Mouse (Mus musculus): Measurements from ENCODE around the gene Plcb4. TPM values are rescaled to one million over a fixed set of nuclear protein-coding genes. Genes with fewer than 3 reads are reported as not detected.
"Not testable (repeated sequence)": the region's sequence is repeated elsewhere in the genome, so short reads cannot be mapped to it uniquely, and the experiment has no call there.

The Plcb4 gene
- total RNA-seq, 2 experiments from 2014 or later, result 17.3 to 18.2 TPM

GRCm38 (mm10) chr2:135879356-135879755, 220.5 kb downstream of the Plcb4 start:
- DNase-seq (ENCODE audit: extremely low spot score in 1 of 2, low spot score in 1 of 2), result no peak

GRCm38 (mm10) chr2:135880269-135880760, 221.5 kb downstream of the Plcb4 start:
- DNase-seq (ENCODE audit: extremely low spot score in 1 of 2, low spot score in 1 of 2), result no peak

- DNase-seq (ENCODE audit: extremely low spot score in 1 of 2, low spot score in 1 of 2), result no peak
Observed at GRCm38 (mm10) chr2:135883359-135883758, 224.5 kb downstream of the Plcb4 start.

- no peak for DNase-seq (ENCODE audit: extremely low spot score in 1 of 2, low spot score in 1 of 2)
Observed at GRCm38 (mm10) chr2:135884534-135885180, 225.8 kb downstream of the Plcb4 start.

GRCm38 (mm10) chr2:135885607-135886006, 226.8 kb downstream of the Plcb4 start:
- no peak for DNase-seq (ENCODE audit: extremely low spot score in 1 of 2, low spot score in 1 of 2)

DNA sequence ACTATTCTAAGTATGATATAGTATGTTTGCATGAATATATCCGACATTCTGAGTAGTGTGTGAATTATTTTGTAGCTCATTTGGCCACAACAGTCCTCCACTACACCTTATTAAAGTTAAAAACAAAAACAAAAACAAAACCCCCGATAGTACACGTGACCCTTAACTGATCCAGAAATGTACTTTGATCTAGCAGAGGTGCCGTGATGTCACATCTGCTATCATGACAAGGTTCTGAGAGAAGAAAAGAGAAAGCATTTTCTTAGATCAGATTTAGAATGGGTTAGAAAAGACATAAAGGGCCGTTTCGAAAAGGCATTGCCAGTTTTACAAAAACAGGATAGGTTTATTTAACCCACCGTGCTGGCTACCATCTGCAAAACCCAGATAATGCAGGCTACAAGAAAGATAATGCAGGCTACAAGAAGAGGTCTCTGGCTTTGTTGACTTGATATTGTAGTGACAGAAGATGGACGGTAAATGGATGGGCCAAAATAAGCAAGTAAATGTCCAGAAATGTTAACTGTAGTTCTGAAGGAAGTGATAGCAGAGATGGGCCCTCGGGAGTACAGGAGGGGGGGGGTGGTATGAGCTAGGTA, 227.4 kb downstream of the Plcb4 start:
- DNase-seq (ENCODE audit: extremely low spot score in 1 of 2, low spot score in 1 of 2), result no peak

- no peak for DNase-seq (ENCODE audit: extremely low spot score in 1 of 2, low spot score in 1 of 2)
Observed at GRCm38 (mm10) chr2:135887805-135888204, 229.0 kb downstream of the Plcb4 start.

GRCm38 (mm10) chr2:135888206-135888605, 229.4 kb downstream of the Plcb4 start:
- DNase-seq (ENCODE audit: extremely low spot score in 1 of 2, low spot score in 1 of 2), result no peak

- DNase-seq (ENCODE audit: extremely low spot score in 1 of 2, low spot score in 1 of 2), result no peak
Observed at GRCm38 (mm10) chr2:135888767-135889166, 230.0 kb downstream of the Plcb4 start.

DNA sequence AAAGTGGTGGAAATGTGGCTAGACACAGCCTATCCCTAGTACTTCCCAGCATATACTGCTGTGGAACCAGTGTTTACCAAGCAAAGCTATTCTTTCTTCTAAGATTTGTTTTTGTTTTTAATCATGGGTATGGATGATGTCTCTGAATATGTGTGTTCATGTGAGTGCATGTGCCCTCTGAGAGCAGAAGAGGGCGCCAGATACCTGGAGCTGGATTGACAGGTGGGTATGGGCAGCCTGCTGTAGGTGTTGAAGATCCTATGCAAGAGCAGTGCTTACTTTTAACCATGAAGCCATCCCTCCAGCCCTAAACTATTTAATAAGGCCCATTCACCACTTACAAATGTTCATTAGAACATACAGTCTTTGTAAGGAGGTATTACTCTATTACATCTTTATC, 231.3 kb downstream of the Plcb4 start:
- DNase-seq (ENCODE audit: extremely low spot score in 1 of 2, low spot score in 1 of 2), result no peak

DNA sequence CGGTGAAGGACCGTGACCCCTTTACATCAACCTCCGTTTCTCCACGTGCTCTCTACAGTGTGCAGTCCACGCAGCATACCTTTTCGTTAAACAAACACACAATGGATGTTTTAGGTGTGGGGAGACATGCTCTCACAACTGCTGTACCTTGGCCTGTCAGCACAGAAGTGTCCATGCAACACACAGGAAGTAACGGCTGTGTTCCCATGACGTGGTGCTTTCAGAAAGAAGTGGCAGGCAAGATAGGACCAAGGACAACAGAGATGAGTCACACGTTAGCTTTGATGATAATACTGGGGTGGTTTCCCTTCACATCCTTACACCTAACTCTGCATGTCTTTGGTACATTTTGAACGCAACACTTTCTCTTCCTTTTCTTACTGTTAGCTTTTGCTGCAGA, 232.3 kb downstream of the Plcb4 start:
- DNase-seq (ENCODE audit: extremely low spot score in 1 of 2, low spot score in 1 of 2), result no peak

- no peak for DNase-seq (ENCODE audit: extremely low spot score in 1 of 2, low spot score in 1 of 2)
Observed at GRCm38 (mm10) chr2:135891686-135892085, 232.9 kb downstream of the Plcb4 start.

DNA sequence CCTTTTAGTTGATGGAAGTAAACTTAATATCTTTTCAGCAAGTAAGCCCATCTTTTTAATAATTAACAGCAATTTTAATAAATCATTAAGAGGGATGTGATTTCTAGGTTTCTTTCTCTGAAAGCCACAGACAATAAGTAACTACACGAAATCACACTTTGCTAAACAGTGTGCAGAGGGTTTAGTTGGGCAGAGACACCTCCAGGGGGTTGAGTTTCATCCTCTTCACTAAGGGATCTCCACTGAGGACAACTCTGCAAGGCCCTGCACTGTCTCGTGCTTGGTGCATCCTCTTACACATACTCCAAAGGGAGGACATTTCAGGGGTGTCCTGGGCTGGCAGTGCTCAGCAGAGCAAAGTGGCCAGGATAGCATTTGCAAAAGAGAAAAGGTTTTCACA, 235.8 kb downstream of the Plcb4 start:
- DNase-seq (ENCODE audit: extremely low spot score in 1 of 2, low spot score in 1 of 2), result no peak

DNA sequence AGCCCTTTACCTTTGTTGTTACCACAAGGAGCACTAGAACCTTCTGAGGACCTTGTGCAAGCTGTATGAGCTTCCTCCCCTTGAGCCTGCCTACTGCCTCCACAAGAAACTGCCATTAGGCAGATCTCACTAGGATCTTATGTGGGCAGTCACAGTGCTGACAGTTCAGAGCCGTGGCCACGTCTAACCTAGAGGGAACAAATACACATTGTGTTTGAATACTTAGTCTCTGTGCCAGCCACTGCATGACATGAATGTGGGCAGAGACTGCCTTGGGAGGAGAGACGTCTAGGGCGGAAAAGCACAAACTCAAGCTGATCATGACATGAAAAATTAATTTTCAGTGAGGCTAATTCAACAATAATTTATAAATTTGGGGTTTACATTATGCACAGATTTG, 239.2 kb downstream of the Plcb4 start:
- no peak for DNase-seq (ENCODE audit: extremely low spot score in 1 of 2, low spot score in 1 of 2)

DNA sequence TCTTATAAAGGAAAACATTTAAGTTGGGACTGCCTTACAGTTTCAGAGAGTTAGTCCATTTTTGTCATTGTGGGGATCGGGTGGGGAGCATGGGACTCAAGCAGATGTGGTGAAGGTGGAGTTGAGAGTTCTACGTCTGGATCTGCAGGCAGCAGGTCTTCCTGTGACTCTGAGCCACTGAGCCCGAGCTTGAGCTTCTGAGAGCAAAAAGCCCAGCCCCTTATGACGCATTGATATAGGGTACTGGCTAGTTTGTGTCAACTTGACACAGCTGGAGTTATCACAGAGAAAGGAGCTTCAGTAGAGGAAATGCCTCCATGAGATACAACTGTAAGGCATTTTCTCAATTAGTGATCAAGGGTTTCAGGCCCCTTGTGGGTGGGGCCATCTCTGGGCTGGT, 241.1 kb downstream of the Plcb4 start:
- DNase-seq (ENCODE audit: extremely low spot score in 1 of 2, low spot score in 1 of 2), result not testable (repeated sequence)

DNA sequence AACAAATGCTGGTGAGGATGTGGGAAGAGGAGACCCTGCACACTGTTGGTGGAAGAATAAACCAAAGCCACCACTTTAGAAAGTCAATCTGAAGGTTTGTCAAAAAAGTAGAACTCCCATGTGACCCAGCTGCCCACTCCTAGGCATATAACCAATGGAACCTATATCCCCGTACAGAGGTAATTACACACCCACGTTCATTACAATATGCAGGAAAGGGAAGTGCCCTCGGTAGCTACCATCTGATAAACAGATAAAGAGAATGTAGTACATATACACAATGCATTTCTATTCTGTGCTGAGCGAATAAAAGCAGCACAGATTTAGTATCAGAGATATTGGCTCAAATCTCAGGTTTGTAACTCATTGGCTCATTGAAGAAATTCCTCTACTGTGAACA, 242.2 kb downstream of the Plcb4 start:
- DNase-seq (ENCODE audit: extremely low spot score in 1 of 2, low spot score in 1 of 2), result no peak

DNA sequence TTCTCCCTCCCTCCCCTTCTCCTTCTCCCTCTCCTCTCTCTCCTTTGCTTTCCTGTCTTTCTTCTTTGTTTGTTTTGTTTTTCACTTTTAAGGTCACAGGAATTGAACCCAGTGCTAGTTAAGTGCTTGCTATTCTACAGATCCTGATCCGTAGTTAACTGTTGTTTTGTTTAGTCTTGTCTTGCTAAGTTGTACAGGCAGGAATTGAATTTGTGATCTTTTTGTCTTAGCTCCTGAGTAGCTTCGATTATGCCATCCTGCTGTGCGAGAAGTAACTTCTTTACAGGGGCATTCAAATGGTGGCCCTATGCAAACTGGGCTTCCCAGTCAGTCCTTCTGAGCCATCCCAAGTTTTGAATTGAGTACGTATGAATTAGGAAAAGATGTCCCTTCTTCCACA, 245.5 kb downstream of the Plcb4 start:
- DNase-seq (ENCODE audit: extremely low spot score in 1 of 2, low spot score in 1 of 2), result no peak

DNA sequence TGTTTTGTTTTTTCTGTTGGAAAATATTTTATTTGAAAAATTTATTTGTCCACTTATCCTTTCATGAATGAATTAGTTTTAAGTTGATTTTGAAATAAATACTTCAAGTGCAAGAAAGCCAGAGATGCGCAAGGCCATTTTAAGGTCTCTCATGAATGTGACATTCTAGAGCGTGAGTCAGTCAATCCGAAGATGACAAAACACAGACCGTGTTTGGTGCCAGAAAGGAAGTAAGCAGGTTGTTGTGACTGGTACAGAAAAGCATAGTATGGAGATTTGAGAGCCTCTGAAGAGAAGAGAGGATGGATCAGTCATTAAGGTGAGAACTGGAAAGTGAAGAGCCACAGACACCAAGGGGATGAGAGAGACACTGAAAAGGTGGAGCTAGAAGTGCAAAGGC, 246.0 kb downstream of the Plcb4 start:
- no peak for DNase-seq (ENCODE audit: extremely low spot score in 1 of 2, low spot score in 1 of 2)

DNA sequence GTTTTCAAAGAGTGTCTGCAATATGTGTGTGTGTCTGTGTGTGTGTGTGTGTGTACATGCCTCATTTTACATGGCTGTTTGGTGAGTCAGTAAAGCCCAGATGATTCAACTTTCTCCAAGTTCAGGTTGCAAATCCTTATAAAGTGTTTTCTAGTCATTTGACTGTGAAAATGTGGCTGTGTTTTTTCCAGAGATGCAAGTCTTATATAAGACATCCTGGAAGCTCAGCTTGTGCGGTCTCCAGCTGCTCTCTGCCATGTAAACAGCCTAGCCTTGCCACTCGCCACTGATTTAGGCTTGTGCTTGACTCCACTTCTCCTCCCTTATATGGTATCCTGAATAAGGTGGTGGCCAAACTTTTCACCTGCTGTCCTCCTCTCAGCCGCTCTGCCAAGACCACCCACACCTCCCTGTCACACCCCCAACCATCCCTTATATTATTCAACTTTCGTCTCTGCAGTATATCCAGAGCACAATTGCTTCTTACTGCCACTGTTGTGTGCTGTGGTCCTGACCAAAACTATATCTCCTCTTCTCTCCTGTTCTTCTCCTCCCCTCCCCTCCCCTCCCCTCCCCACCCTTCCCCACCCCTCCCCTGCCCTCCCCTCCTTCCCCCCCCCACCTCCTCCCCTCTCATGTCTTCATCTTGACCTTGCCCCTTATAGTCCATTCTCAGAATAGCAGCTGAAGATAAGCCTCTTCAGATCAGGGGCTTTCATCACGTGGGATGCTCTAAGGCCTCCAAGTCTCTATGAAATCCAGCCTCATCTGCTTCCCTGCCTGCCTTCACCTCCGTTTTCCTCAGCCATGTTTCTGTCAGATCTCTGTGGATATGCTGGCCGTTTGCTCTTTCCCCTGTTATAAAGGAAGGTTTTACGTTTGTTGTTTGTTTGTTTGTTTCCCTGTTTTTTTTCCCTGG, 255.8 kb downstream of the Plcb4 start:
- DNase-seq (ENCODE audit: extremely low spot score in 1 of 2, low spot score in 1 of 2), result no peak

- DNase-seq (ENCODE audit: extremely low spot score in 1 of 2, low spot score in 1 of 2), result no peak
Observed at GRCm38 (mm10) chr2:135915928-135916327, 257.1 kb downstream of the Plcb4 start.

DNA sequence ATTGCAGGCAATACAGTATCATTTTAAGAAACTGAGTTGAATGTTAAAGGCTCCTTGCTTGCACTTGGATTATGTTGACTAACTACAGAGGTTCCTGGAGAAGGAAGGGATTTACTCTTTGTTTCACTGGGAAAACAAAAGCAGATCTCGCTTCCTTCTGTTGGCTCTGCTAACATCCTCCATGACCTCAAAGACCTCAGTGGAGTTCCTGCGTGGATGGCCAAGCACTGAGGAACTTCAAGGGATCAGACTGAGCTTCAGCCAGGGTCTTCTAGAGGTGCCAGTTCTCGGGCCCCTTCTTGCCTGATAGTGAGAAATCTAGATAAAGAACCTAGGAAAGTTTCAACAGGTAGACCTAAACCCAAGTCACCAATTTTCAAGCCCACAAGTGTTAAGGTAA, 258.2 kb downstream of the Plcb4 start:
- no peak for DNase-seq (ENCODE audit: extremely low spot score in 1 of 2, low spot score in 1 of 2)
